Mouse (Mus musculus) olfactory bulb, adult 2 months (tissue): ENCODE results near the gene C130050O18Rik.

ENCODE experiments used
- CTCF ChIP-seq: fragments of 200-500 bp; IDR thresholded peaks from 2 replicates; pipeline ENCODE4 v1.5.1; 2012; ENCODE audit warnings: low read depth, mild to moderate bottlenecking, low read length, moderate library complexity; ENCODE audit not compliant: insufficient read depth
- POLR2A ChIP-seq: fragments of 200-500 bp; IDR thresholded peaks from 2 replicates; pipeline ENCODE4 v1.6.1; 2012; ENCODE audit warnings: mild to moderate bottlenecking, low read depth, low read length, moderate library complexity; ENCODE audit not compliant: insufficient read depth

DNA sequence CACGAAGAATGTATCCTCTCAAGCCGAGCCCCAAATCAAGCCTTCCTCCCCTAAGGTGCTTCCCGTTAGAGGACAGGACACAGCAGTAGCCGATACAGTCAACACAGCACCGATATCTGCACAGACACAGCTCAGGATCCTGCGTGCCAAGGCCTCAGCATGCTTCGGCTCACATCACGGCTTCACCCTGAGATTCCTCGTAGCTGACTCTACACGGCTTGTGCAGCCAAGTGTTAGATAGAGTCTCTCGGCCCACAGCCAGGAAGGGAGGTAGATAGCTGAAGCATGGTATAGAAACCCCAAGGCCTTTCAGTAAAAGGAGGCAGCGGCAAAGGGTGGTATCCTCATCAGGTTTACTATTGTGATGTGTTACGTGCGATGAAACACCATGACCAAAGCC lies 5.1 kb upstream of the C130050O18Rik start:
- no peak for TF ChIP-seq CTCF
- no peak for TF ChIP-seq POLR2A
